ENCODE assay signal across 8 mouse cellular contexts in the genomic region with DNA sequence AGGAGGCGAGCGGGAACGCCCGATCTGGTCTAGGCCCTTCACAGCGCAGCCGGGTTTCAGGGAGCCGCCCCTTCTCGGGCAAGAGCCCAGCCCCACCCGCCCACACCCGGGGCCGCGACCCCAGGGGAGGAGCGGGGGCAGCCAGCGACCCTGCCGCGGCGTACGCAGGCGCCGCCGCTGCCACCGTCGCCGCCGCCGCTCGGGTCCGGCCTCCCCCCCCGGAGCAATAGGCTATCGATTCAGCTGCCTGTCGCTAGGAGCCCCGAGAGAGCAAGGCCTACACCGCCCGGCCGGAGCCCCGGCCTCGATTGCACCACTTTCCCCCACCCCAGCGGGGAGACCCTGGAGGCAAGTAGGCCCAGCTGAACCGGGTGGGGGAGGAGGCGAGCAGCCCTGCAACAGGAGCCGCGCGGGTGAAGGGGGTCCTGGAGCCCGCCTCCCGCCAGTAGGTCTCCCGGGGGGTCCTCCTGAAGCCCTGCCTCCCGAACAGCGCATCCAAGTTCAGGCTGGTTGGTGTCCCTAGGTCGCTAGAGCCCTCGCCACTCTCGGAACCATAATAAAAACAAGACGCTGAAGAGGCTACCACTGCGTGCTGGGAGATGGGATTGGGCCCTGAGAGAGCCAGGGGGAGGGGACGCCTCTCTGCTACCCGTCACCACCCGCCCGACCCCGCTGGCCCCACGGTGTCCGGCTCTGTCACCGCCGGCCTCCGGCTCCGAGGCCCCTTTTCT. TPM values are rescaled to one million over a fixed set of nuclear protein-coding genes. Genes with fewer than 3 reads are reported as not detected.
DNase-seq lines count a peak whose midpoint lies in the region; ATAC-seq and TF ChIP-seq lines count a peak whose summit lies in the region.

No protein-coding gene starts in this region.

- peak overlapping the region; percentile 81 for H3K4me2 ChIP-seq in embryonic facial prominence, embryonic 13.5 days
- peak overlapping the region; percentile 79 for H3K4me2 ChIP-seq in limb, embryonic 12.5 days
- peak overlapping the region; percentile 66 for H3K4me2 ChIP-seq in midbrain, embryonic 13.5 days (replicated peaks)

- peak; percentile 66 for DNase-seq in 3T3-L1 (ENCODE audit: low read depth, low spot score)
- DNase-seq in adrenal gland, postnatal 36 days = peak; percentile 77 to 83
- DNase-seq in heart, adult 8-10 months (ENCODE audit: low spot score) = peak; percentile 58
- DNase-seq in kidney, adult 8-10 months = peak; percentile 48 to 61

- WGBS in embryonic facial prominence, embryonic 13.5 days = under 1% methylated on average over 59 of the region's 64 CpGs
- WGBS in limb, embryonic 12.5 days = under 1% methylated on average over 49 of the region's 64 CpGs
- under 1% methylated on average over 36 of the region's 64 CpGs for WGBS in midbrain, embryonic 13.5 days
- WGBS in small intestine, adult 2 months = under 1% methylated on average over 63 of the region's 64 CpGs

- H3K9ac ChIP-seq in embryonic facial prominence, embryonic 13.5 days = peak overlapping the region; percentile 93
- H3K9ac ChIP-seq in limb, embryonic 12.5 days (replicated peaks) = peak overlapping the region; percentile 90
- peak overlapping the region; percentile 95 for H3K9ac ChIP-seq in midbrain, embryonic 13.5 days (replicated peaks)

- H3K27ac ChIP-seq in embryonic facial prominence, embryonic 13.5 days = peak overlapping the region; percentile 98
- H3K27ac ChIP-seq in limb, embryonic 12.5 days = peak overlapping the region; percentile 97
- peak overlapping the region; percentile 99 for H3K27ac ChIP-seq in midbrain, embryonic 13.5 days
- H3K27ac ChIP-seq in small intestine, adult 2 months (ENCODE audit: insufficient read depth, low read depth, low read length) = peak overlapping the region; percentile 91

- peak; percentile 68 for ATAC-seq in embryonic facial prominence, embryonic 13.5 days (ENCODE audit: insufficient number of reproducible peaks, insufficient read depth, low FRiP score, low TSS enrichment, low read depth)
- ATAC-seq in limb, embryonic 12.5 days (ENCODE audit: insufficient number of reproducible peaks, insufficient read depth, low FRiP score, low TSS enrichment, low read depth) = peak; percentile 76
- ATAC-seq in midbrain, embryonic 13.5 days = peak; percentile 76

- no peaks in the 10 kb centered on the region for H3K27me3 ChIP-seq in embryonic facial prominence, embryonic 13.5 days
- no peaks in the 10 kb centered on the region for H3K27me3 ChIP-seq in limb, embryonic 12.5 days
- no peaks in the 10 kb centered on the region for H3K27me3 ChIP-seq in midbrain, embryonic 13.5 days
- H3K27me3 ChIP-seq in small intestine, adult 2 months (ENCODE audit: control insufficient read depth, insufficient read depth, low read length) = no peaks in the 10 kb centered on the region

- TF ChIP-seq CTCF in small intestine, adult 2 months (IDR thresholded peaks at IDR 0.05; ENCODE audit: extremely low read depth, insufficient read length, insufficient replicate concordance, low read depth, low read length) = no peak

- H3K36me3 ChIP-seq in embryonic facial prominence, embryonic 13.5 days = no peaks in the 10 kb centered on the region
- H3K36me3 ChIP-seq in limb, embryonic 12.5 days = peaks cover 26% of the 10 kb centered on the region
- H3K36me3 ChIP-seq in midbrain, embryonic 13.5 days = peaks cover 4% of the 10 kb centered on the region; the same call in 1 of the 2 replicates
- H3K36me3 ChIP-seq in small intestine, adult 2 months (ENCODE audit: control insufficient read depth, insufficient read depth, low read length) = no peaks in the 10 kb centered on the region

- peak overlapping the region; percentile 91 for H3K4me3 ChIP-seq in embryonic facial prominence, embryonic 13.5 days
- H3K4me3 ChIP-seq in limb, embryonic 12.5 days (replicated peaks) = peak overlapping the region; percentile 90
- H3K4me3 ChIP-seq in midbrain, embryonic 13.5 days (replicated peaks) = peak overlapping the region; percentile 93
- H3K4me3 ChIP-seq in small intestine, adult 2 months (ENCODE audit: low read depth, low read length) = peak overlapping the region; percentile 97

- peaks cover 17% of the 10 kb centered on the region for H3K4me1 ChIP-seq in embryonic facial prominence, embryonic 13.5 days
- H3K4me1 ChIP-seq in limb, embryonic 12.5 days (replicated peaks) = peaks cover 23% of the 10 kb centered on the region
- H3K4me1 ChIP-seq in midbrain, embryonic 13.5 days (replicated peaks) = peaks cover 31% of the 10 kb centered on the region
- H3K4me1 ChIP-seq in small intestine, adult 2 months (ENCODE audit: control insufficient read depth, insufficient read depth, insufficient read length, low read length) = peaks cover 4% of the 10 kb centered on the region

- TF ChIP-seq POLR2A in small intestine, adult 2 months (IDR thresholded peaks at IDR 0.05; ENCODE audit: low read depth, low read length) = no peak

- H3K9me3 ChIP-seq in embryonic facial prominence, embryonic 13.5 days = no peaks in the 10 kb centered on the region
- H3K9me3 ChIP-seq in limb, embryonic 12.5 days = no peaks in the 10 kb centered on the region
- no peaks in the 10 kb centered on the region for H3K9me3 ChIP-seq in midbrain, embryonic 13.5 days

RNA-seq across cellular contexts. Expression of a gene that starts 1.3 kb away (rescaled TPM):
- 10 to 100 TPM; 32.1 to 33.1 TPM for total RNA-seq in adrenal gland, postnatal 36 days (2021)
- 14.2 and 15.4 TPM in 2 replicates for polyA plus RNA-seq in embryonic facial prominence, embryonic 13.5 days (2015; fragmentation: Nextera tagmentation; extraction: Ambion mirVana)
- total RNA-seq in heart, adult 8-10 months (2022) = 10 to 100 TPM; 30.8 to 46.6 (median 38.2) TPM
- polyA plus RNA-seq in limb, embryonic 12.5 days (2016; fragmentation: Nextera tagmentation; extraction: Ambion mirVana) = 18.3 and 19.0 TPM in 2 replicates
- 25.8 and 28.2 TPM in 2 replicates for polyA plus RNA-seq in midbrain, embryonic 13.5 days (2015; fragmentation: Nextera tagmentation; extraction: Ambion mirVana)
- 8.4 and 15.2 TPM in 2 replicates for polyA plus RNA-seq in small intestine, adult 2 months (2012; rRNA removed)

RNA-seq across cellular contexts. Expression of a gene that starts 27.8 kb away (rescaled TPM):
- 10 to 100 TPM; 18.6 to 20.2 TPM for total RNA-seq in adrenal gland, postnatal 36 days (2021)
- 28.1 and 30.5 TPM in 2 replicates for polyA plus RNA-seq in embryonic facial prominence, embryonic 13.5 days (2015; fragmentation: Nextera tagmentation; extraction: Ambion mirVana)
- 10 to 100 TPM; 11.4 to 19.1 (median 15.9) TPM for total RNA-seq in heart, adult 8-10 months (2022)
- polyA plus RNA-seq in limb, embryonic 12.5 days (2016; fragmentation: Nextera tagmentation; extraction: Ambion mirVana) = 35.9 and 37.7 TPM in 2 replicates
- 54.8 and 58.4 TPM in 2 replicates for polyA plus RNA-seq in midbrain, embryonic 13.5 days (2015; fragmentation: Nextera tagmentation; extraction: Ambion mirVana)
- 3.6 and 4.5 TPM in 2 replicates for polyA plus RNA-seq in small intestine, adult 2 months (2012; rRNA removed)

Comparison
In these comparisons a context has a peak if more than half of its experiments do, and no peak if none do; other contexts are left out.
1. Peak in every context shown above with its lines: DNase-seq, ATAC-seq, H3K4me3 ChIP-seq and H3K27ac ChIP-seq.